Mouse (Mus musculus): ENCODE results near the gene Rbms3.

The Rbms3 gene

GRCm38 (mm10) chr9:117508941-117509340 lies 120.8 kb downstream of the Rbms3 start:
- in situ Hi-C loops (cut with MboI; ENCODE audit: unreplicated experiment in 2 of 2): no loop called here

- in situ Hi-C loops (cut with MboI; ENCODE audit: unreplicated experiment in 2 of 2): loop anchor here (25.0 kb wide), 1 partner anchor 430 kb away; no protein-coding TSS in a partner anchor
Measured at GRCm38 (mm10) chr9:117491866-117492265, 137.8 kb downstream of the Rbms3 start.

GRCm38 (mm10) chr9:117484396-117484795 lies 145.3 kb downstream of the Rbms3 start:
- in situ Hi-C loops (cut with MboI; ENCODE audit: unreplicated experiment in 2 of 2): loop anchor here (25.0 kb wide), 1 partner anchor 422 kb away; no protein-coding TSS in a partner anchor

GRCm38 (mm10) chr9:117476753-117477152 lies 153.0 kb downstream of the Rbms3 start:
- in situ Hi-C loops (cut with MboI; ENCODE audit: unreplicated experiment in 2 of 2): loop anchor here (25.0 kb wide), 1 partner anchor 414 kb away; no protein-coding TSS in a partner anchor

- in situ Hi-C loops (cut with MboI; ENCODE audit: unreplicated experiment in 2 of 2): no loop called here
Measured at GRCm38 (mm10) chr9:117452816-117453215, 176.9 kb downstream of the Rbms3 start.

- in situ Hi-C loops (cut with MboI; ENCODE audit: unreplicated experiment in 2 of 2): no loop called here
Measured at GRCm38 (mm10) chr9:117442611-117443010, 187.1 kb downstream of the Rbms3 start.

- in situ Hi-C loops (cut with MboI; ENCODE audit: unreplicated experiment in 2 of 2): no loop called here
Measured at GRCm38 (mm10) chr9:117435856-117436255, 193.9 kb downstream of the Rbms3 start.

GRCm38 (mm10) chr9:117430670-117431069 lies 199.0 kb downstream of the Rbms3 start:
- in situ Hi-C loops (cut with MboI; ENCODE audit: unreplicated experiment in 2 of 2): no loop called here

- in situ Hi-C loops (cut with MboI; ENCODE audit: unreplicated experiment in 2 of 2): no loop called here
Measured at GRCm38 (mm10) chr9:117429217-117430105, 200.3 kb downstream of the Rbms3 start.

DNA sequence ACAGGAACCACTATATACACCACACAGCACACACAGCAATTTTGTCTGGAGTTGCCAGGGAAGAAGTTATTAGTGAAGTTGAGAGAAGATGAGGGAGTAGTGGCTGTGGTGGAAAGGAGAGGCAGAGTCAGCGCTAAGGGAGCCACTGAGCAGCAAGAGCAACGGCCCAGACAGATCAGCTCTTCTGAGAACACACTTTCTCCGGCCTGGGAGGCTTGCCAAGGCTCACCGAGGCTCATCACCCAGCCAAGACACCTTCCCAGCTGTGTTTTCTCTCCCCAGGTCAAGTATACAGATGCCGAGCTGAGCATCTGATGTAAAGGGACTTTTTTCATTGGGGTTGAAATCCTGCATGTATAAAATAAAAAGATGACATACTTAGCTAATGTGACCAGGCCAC lies 206.5 kb downstream of the Rbms3 start:
- in situ Hi-C loops (cut with MboI; ENCODE audit: unreplicated experiment in 2 of 2): no loop called here

- in situ Hi-C loops (cut with MboI; ENCODE audit: unreplicated experiment in 2 of 2): no loop called here
Measured at GRCm38 (mm10) chr9:117419874-117420485, 209.7 kb downstream of the Rbms3 start.

DNA sequence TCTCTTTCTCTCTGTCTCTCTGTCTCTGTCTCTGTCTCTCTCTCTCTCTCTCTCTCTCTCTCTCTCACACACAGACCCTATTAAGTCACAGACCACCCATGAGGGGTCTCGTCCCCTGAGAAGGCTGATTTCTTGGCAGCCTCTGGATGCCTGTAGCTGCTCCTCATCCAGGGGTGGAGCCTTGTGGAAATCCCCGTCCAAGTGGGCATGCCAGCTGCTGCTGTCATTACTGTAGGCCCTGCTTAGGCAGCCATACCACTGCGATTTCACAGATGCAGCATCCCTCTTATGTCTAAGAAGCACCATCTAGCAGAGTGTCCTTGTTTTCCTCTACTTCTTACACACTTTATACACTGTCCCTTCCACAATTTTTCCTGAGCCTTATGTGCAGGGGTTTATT lies 216.5 kb downstream of the Rbms3 start:
- in situ Hi-C loops (cut with MboI; ENCODE audit: unreplicated experiment in 2 of 2): no loop called here

DNA sequence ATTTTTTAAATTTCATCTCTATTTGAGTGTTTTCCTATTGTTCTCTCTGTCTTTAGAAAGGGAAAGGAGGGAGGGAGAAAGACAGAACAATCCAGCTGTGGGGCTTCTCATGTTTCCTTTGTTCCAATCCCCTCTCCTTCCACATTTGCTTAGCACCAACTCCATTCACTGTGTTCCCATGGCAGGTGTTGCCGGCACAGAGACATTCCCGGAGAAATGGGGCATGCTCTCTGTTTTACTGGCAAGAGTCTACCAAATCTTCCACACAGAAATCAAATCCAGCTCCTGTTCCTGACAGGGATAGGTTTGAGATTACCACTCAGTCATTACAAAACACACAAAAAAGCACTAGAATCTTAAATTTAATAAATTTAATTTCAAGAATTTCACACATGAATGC lies 217.1 kb downstream of the Rbms3 start:
- in situ Hi-C loops (cut with MboI; ENCODE audit: unreplicated experiment in 2 of 2): no loop called here

- in situ Hi-C loops (cut with MboI; ENCODE audit: unreplicated experiment in 2 of 2): no loop called here
Measured at GRCm38 (mm10) chr9:117404621-117405020, 225.1 kb downstream of the Rbms3 start.

- in situ Hi-C loops (cut with MboI; ENCODE audit: unreplicated experiment in 2 of 2): no loop called here
Measured at GRCm38 (mm10) chr9:117400262-117400671, 229.4 kb downstream of the Rbms3 start.

DNA sequence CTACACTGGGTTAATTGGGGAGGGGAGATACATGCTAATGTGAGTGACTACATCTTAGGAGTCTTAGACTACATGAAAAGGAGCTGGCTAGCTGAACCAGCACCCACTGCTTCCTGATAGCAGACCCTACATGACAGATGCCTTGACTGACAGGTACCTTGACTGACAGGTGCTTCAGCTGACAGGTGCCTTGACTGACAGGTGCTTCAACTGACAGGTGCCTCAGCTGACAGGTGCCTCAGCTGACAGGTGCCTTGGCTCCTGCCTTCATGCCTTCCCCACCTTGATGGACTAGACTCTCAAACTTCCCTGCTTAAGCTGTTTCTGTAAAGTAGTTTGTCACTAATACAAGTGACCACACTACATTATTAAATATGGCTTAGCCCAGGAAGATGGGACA lies 232.6 kb downstream of the Rbms3 start:
- in situ Hi-C loops (cut with MboI; ENCODE audit: unreplicated experiment in 2 of 2): no loop called here

DNA sequence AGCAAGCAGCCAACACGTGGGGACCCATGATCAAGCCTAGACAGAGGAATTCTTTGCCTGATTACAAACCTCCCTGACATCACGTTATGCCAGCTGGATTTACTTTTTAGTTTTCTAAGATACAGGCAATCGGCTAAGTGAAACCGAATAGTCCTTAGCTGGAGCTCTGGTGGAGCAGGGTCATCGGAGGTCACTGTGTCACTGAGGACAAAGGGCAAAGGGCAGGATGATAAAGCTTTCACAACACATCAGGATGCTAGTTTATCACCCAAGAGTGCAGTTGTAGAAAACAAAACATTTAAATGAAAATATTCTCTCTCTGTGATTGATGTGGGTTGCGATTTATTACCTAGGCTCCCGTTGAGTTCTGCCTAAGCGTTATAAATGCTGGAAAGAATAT lies 233.1 kb downstream of the Rbms3 start:
- in situ Hi-C loops (cut with MboI; ENCODE audit: unreplicated experiment in 2 of 2): no loop called here

DNA sequence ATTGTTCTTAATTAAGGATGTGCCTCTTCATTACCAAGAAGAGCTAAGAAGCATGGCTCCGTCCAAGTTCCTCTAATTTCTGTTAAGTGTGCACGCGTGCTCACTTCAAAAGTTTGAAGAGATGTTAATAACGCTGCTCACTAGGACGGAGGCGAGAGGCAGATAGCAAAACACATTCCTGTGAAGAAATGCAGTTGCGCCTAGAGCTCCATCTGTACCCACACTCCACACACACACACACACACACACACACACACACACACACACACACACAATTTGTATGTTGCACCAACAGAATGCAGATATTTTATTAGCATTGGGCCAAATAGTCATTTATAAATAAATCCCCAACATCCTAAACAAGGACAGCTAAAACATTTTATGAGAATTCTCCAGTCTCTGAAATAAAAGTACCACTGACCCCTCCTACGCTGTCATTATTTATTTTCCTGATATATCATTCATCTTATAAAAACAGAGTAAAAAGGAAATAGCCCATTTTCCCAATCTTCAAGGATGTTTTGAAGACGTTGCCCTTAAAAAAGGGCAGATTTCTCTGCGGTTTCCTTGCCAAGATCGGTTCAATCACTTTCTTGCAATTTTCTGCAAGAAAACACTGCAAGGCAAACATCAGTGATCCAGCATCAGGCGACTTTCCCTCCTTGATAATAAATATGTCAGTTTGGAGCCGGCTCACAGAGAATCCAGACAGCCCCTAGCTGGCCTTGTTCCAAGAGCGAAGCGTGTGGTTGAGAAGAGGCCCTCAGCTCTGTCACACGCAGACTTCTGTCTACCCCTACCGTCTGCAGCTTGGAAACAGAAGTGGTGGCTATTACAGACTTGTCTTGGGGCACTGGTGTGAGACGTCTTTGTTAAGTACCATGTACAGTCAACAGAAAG lies 235.8 kb downstream of the Rbms3 start:
- in situ Hi-C loops (cut with MboI; ENCODE audit: unreplicated experiment in 2 of 2): no loop called here

DNA sequence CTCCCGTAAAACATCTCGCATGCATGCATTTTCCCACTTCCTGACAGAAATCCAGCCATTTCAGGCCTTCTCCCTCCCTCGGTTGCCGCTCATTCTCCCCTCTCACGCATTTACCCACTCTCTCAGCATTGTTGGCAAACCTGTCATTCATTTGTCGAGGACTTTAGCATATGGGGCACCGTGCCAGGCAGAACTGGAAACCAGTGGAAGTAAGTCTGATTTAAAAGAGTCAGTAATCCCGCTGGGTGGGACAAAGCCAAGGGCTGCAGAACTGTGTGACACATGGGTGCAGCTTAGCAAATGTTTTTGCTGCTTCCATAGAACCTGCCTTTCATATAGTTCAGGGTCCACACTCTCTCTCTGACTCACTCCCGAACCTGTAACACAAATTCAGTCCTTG lies 241.7 kb downstream of the Rbms3 start:
- in situ Hi-C loops (cut with MboI; ENCODE audit: unreplicated experiment in 2 of 2): no loop called here

GRCm38 (mm10) chr9:117380876-117381275 lies 248.8 kb downstream of the Rbms3 start:
- in situ Hi-C loops (cut with MboI; ENCODE audit: unreplicated experiment in 2 of 2): no loop called here

DNA sequence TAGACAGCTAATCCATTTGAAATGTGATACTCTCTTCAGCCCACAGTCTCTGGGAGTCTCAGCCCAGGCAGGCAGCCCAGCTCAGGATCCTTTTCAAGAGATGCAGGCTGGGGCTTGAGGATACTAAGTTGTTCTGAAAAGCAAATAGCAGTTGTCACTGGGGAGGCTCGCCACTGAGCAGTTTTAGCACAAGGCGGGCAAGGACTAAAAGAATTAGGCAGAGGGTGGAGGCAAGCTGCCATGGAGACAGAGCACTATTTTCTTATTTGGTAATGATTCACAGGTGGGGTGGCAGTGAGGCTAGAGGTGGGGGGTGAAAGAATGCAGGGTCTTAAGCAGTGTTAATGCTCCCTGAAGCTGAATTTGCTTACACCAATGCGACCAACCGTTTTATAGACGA lies 249.6 kb downstream of the Rbms3 start:
- in situ Hi-C loops (cut with MboI; ENCODE audit: unreplicated experiment in 2 of 2): no loop called here

All from v-Abl transformed pro-B cells (cell line).